Mouse (Mus musculus): ENCODE results near the gene Clns1a. TPM values are rescaled to one million over a fixed set of nuclear protein-coding genes. Genes with fewer than 3 reads are reported as not detected.

The Clns1a gene
- 7.7 TPM for polyA plus RNA-seq (2015; fragmentation: Illumina TruSeq; extraction: RNeasy Lipid Tissue Mini Kit (QIAGEN cat#74804); ENCODE audit: insufficient read depth, low read depth, low replicate concordance)

GRCm38 (mm10) chr7:97696506-97697254 is at the start of gene Clns1a:
Gene Clns1a (plus strand): TSS chr7:97696634.

GRCm38 (mm10) chr7:97737638-97738456 is 41.4 kb downstream of the Clns1a start, which contains the start of gene Aqp11:
Gene Aqp11 (minus strand): TSS chr7:97738289.

Other genes starting within 250 kb of the Clns1a start
- gene Kctd14, start 245.3 kb upstream of the Clns1a start, polyA plus RNA-seq (2015; fragmentation: Illumina TruSeq; extraction: RNeasy Lipid Tissue Mini Kit (QIAGEN cat#74804); ENCODE audit: insufficient read depth, low read depth, low replicate concordance), result 6.1 TPM
- 9.8 TPM for gene Ints4, start 215.7 kb upstream of the Clns1a start, polyA plus RNA-seq (2015; fragmentation: Illumina TruSeq; extraction: RNeasy Lipid Tissue Mini Kit (QIAGEN cat#74804); ENCODE audit: insufficient read depth, low read depth, low replicate concordance)
- 15.0 TPM for gene Aamdc, start 117.1 kb upstream of the Clns1a start, polyA plus RNA-seq (2015; fragmentation: Illumina TruSeq; extraction: RNeasy Lipid Tissue Mini Kit (QIAGEN cat#74804); ENCODE audit: insufficient read depth, low read depth, low replicate concordance)
- 3.0 TPM for gene Rsf1, start 116.7 kb upstream of the Clns1a start, polyA plus RNA-seq (2015; fragmentation: Illumina TruSeq; extraction: RNeasy Lipid Tissue Mini Kit (QIAGEN cat#74804); ENCODE audit: insufficient read depth, low read depth, low replicate concordance)
- gene Aqp11, start 41.7 kb downstream of the Clns1a start, polyA plus RNA-seq (2015; fragmentation: Illumina TruSeq; extraction: RNeasy Lipid Tissue Mini Kit (QIAGEN cat#74804); ENCODE audit: insufficient read depth, low read depth, low replicate concordance), result 1.1 TPM
- gene Pak1, start 91.9 kb downstream of the Clns1a start, polyA plus RNA-seq (2015; fragmentation: Illumina TruSeq; extraction: RNeasy Lipid Tissue Mini Kit (QIAGEN cat#74804); ENCODE audit: insufficient read depth, low read depth, low replicate concordance), result 1.8 TPM
- not detected for gene Gdpd4, start 223.3 kb downstream of the Clns1a start, polyA plus RNA-seq (2015; fragmentation: Illumina TruSeq; extraction: RNeasy Lipid Tissue Mini Kit (QIAGEN cat#74804); ENCODE audit: insufficient read depth, low read depth, low replicate concordance)